Mouse (Mus musculus) stomach, embryonic 16.5 days (tissue): Measurements from ENCODE around the gene Lats1. TPM values are rescaled to one million over a fixed set of nuclear protein-coding genes. Genes with fewer than 3 reads are reported as not detected.

Source experiments
- ATAC-seq: fragments of 200-750 bp; cut with Nextera tagmentation; 2 replicates; pipeline ENCODE4 v1.8.0; 2017; ENCODE audit warnings: moderate number of reproducible peaks, moderate TSS enrichment; ENCODE audit not compliant: insufficient read depth, low FRiP score
- H3K27ac ChIP-seq: fragments of 300-500 bp; sonication (generic); 2 replicates; pipeline ENCODE4 v1.5.1; 2014; ENCODE audit warnings: low read length
- H3K27me3 ChIP-seq: fragments of 300-500 bp; sonication (generic); 2 replicates; pipeline ENCODE4 v1.6.1; 2014; ENCODE audit warnings: low read length, control low read depth, mixed read lengths; ENCODE audit not compliant: control insufficient read depth, insufficient read depth
- H3K36me3 ChIP-seq: fragments of 300-500 bp; sonication (generic); 2 replicates; pipeline ENCODE4 v1.6.1; 2014; ENCODE audit warnings: low read length; ENCODE audit not compliant: control insufficient read depth, insufficient read depth
- H3K4me1 ChIP-seq: fragments of 300-500 bp; sonication (generic); 2 replicates; pipeline ENCODE4 v1.6.1; 2014; ENCODE audit warnings: low read length, control low read depth, mixed read lengths; ENCODE audit not compliant: control insufficient read depth, insufficient read depth
- H3K4me2 ChIP-seq: fragments of 300-500 bp; sonication (generic); 2 replicates; pipeline ENCODE4 v1.6.1; 2014; ENCODE audit warnings: low read depth, low read length, mixed read lengths
- H3K4me3 ChIP-seq: fragments of 300-500 bp; sonication (generic); replicated peaks from 2 replicates; pipeline ENCODE4 v1.5.1; 2014; ENCODE audit warnings: mild to moderate bottlenecking, low read length
- H3K9ac ChIP-seq: fragments of 300-500 bp; sonication (generic); 2 replicates; pipeline ENCODE4 v1.6.1; 2014; ENCODE audit warnings: low read length
- H3K9me3 ChIP-seq: fragments of 300-500 bp; sonication (generic); replicated peaks from 2 replicates; pipeline ENCODE4 v1.6.1; 2016; ENCODE audit warnings: low read length, control low read depth; ENCODE audit not compliant: control insufficient read depth
- WGBS: fragments of 180-500 bp; shearing (Covaris S2); extraction: QIAGEN DNeasy Blood & Tissue Kit; methylation state at CpG from one replicate; pipeline ENCODE4 v1.1.7; 2014; 5-methylcytosine and 5-hydroxymethylcytosine counted together
- polyA plus RNA-seq: library from polyadenylated mRNA; unstranded; fragments of >200 nt; fragmentation: Nextera tagmentation; extraction: Ambion mirVana; gene quantifications from 2 replicates; pipeline ENCODE4 v1.2.1, GENCODE M21; 2015

Gene Lats1
- polyA plus RNA-seq, 1 experiment from 2014 or later, result 9.4 TPM

GRCm38 (mm10) chr10:7664889-7665288 is 16.1 kb upstream of the Lats1 start:
- no peak overlapping the region for H3K9ac ChIP-seq
- H3K9me3 ChIP-seq, result no peaks in the 10 kb centered on the region
- H3K4me3 ChIP-seq, result no peak overlapping the region
- ATAC-seq, result no peak
- no peak overlapping the region for H3K4me2 ChIP-seq
- H3K4me1 ChIP-seq, result peaks cover 19% of the 10 kb centered on the region
- no peak overlapping the region for H3K27ac ChIP-seq
- no peaks in the 10 kb centered on the region for H3K27me3 ChIP-seq
- WGBS, result 83% methylated on average over 1 of the region's 1 CpGs
- peaks cover 5% of the 10 kb centered on the region for H3K36me3 ChIP-seq

DNA sequence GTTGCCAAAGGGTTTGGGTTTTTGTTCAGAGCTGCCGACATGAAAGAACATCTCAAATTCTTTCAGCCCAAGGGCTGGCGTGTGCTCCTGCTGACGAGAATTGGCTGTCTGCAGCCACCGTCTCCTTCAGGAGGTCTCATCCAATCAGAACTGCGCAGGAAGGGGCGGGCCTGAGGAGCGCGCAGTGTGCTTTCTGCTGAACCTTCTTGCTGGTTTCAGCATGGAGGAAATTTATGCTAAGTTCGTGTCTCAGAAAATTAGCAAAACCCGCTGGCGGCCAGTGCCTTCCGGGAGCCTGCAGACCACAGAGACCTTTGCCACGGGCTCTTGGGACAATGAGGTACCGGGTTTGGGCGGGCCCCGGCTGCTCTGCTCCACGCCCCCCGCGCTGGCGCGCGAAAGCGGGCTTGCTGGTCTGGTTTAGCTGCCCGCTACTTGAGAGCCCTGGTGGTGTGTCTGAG is 13.6 kb upstream of the Lats1 start, which contains the start of gene Nup43:
Gene Nup43, plus strand, starts transcription at position 162 of the 461 bp plus-strand sequence.
- Histone ChIP-seq H3K9me3 (no peaks in the 10 kb centered on the region), H3K4me2 (peak within 1 kb of the TSS; percentile 87), H3K4me3 (peak within 1 kb of the TSS; percentile 86), H3K36me3 (peaks cover 5% of the 10 kb centered on the region), H3K27me3 (no peaks in the 10 kb centered on the region), H3K9ac (peak within 1 kb of the TSS; percentile 84), H3K27ac (peak within 1 kb of the TSS; percentile 76), H3K4me1 (peaks cover 15% of the 10 kb centered on the region)
- peak; percentile 82 for ATAC-seq
- 0% methylated on average over 24 of the region's 24 CpGs for WGBS

- no peak overlapping the region for H3K27ac ChIP-seq
- 70% methylated on average over 1 of the region's 1 CpGs for WGBS
- ATAC-seq, result no peak
- no peak overlapping the region for H3K9ac ChIP-seq
- no peak overlapping the region for H3K4me3 ChIP-seq
- H3K9me3 ChIP-seq, result no peaks in the 10 kb centered on the region
- H3K4me2 ChIP-seq, result no peak overlapping the region
- H3K4me1 ChIP-seq, result no peaks in the 10 kb centered on the region
- no peaks in the 10 kb centered on the region for H3K27me3 ChIP-seq
- H3K36me3 ChIP-seq, result peaks cover 25% of the 10 kb centered on the region
These were observed 7.3 kb upstream of the Lats1 start for GRCm38 (mm10) chr10:7673673-7674072.

DNA sequence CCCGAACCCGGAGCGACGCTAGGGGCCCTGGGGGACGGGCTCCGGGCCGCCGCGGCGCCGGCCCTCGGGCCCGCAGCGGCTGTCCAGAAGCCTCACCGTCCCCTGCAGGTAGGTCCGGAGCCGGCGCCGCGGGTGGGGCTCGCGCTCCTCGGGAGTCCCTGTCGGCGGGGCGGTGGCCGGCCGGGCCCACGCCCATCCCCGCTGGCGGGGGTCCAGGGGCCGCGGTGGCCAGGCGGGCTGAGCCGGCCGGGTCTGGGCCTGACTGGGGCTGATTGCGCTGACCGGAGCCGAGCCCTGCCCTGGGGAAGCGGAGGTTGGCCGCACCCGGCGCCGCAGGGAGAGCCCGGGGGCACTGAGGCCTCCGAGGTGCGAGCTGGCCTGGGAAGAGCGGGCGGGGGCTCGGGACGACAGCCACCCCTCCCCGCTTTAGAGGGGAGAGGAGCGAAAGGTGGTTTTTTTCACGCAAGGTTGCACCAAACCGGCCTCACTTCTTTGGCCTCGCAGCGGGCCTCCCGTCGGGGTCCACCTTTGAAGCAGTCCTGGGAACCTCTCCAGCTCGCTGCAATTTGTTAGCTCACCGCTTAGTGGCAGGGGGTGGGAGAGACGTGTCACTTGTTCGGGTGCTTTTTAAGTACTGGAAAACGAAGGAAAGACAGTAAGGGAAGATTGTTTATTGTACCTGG is 470 bp downstream of the Lats1 start:
- H3K36me3 ChIP-seq, result peaks cover 20% of the 10 kb centered on the region
- H3K4me2 ChIP-seq, result peak overlapping the region; percentile 91
- H3K9me3 ChIP-seq, result no peaks in the 10 kb centered on the region
- H3K27ac ChIP-seq, result peak overlapping the region; percentile 98
- H3K4me3 ChIP-seq, result peak overlapping the region; percentile 93
- WGBS, result under 1% methylated on average over 64 of the region's 64 CpGs
- peak overlapping the region; percentile 100 for H3K9ac ChIP-seq
- H3K27me3 ChIP-seq, result no peaks in the 10 kb centered on the region
- peaks cover 23% of the 10 kb centered on the region for H3K4me1 ChIP-seq
- peak; percentile 90 for ATAC-seq

GRCm38 (mm10) chr10:7682249-7682648 is 1.2 kb downstream of the Lats1 start:
- peak overlapping the region; percentile 93 for H3K4me3 ChIP-seq
- 46% methylated on average over 3 of the region's 3 CpGs for WGBS
- H3K36me3 ChIP-seq, result peaks cover 18% of the 10 kb centered on the region
- H3K27ac ChIP-seq, result no peak overlapping the region
- no peak for ATAC-seq
- H3K4me1 ChIP-seq, result peaks cover 23% of the 10 kb centered on the region
- no peaks in the 10 kb centered on the region for H3K27me3 ChIP-seq
- no peaks in the 10 kb centered on the region for H3K9me3 ChIP-seq
- peak overlapping the region; percentile 91 for H3K4me2 ChIP-seq
- peak overlapping the region; percentile 40; the same call in 1 of the 2 replicates for H3K9ac ChIP-seq

DNA sequence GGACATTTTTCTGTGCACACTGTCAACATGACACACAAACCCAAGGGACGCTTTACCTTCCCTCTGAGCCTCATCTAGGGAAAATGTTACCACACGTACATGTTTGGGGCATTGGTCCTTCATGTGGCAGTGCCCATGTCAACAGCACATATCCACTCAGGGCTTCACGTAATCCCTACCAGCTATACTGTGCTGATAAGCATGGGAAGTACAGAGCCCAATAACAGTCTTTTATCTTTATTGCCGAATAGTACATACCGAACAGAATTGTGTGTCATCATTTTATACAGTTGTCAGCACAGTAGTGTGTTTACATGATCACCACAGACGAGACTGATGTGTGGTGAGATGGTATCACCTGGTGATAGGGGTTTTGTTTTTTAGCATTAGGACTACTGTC is 5.9 kb downstream of the Lats1 start:
- no peak for ATAC-seq
- WGBS, result 83% methylated on average over 6 of the region's 6 CpGs
- no peak overlapping the region for H3K4me3 ChIP-seq
- H3K27me3 ChIP-seq, result no peaks in the 10 kb centered on the region
- no peak overlapping the region for H3K4me2 ChIP-seq
- H3K36me3 ChIP-seq, result peaks cover 6% of the 10 kb centered on the region
- no peak overlapping the region for H3K9ac ChIP-seq
- H3K27ac ChIP-seq, result no peak overlapping the region
- H3K9me3 ChIP-seq, result no peaks in the 10 kb centered on the region
- peaks cover 12% of the 10 kb centered on the region for H3K4me1 ChIP-seq

DNA sequence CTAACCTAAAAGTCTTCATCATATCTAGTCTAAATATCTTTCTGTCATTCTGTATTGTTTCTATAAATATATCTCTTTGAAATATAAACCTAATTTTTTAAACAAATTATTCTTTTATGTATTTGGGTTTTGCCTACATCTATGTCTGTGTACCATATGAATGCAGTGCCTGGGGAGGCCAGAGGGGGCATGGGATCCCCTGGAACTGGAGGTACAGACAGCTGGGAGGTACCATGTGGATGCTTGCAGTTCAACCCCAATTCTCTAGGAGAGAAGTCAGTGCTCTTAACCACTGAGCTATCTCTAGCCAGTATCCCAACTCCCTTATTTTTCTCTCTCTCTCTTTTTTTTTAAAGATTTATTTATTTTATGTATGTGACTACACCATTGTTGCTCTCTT is 14.3 kb downstream of the Lats1 start:
- Histone ChIP-seq H3K4me1 (no peaks in the 10 kb centered on the region), H3K27me3 (no peaks in the 10 kb centered on the region), H3K4me2 (no peak overlapping the region), H3K36me3 (peaks cover 35% of the 10 kb centered on the region), H3K9me3 (no peaks in the 10 kb centered on the region), H3K27ac (no peak overlapping the region), H3K9ac (no peak overlapping the region), H3K4me3 (no peak overlapping the region)
- no peak for ATAC-seq

- Histone ChIP-seq H3K9ac (no peak overlapping the region), H3K4me2 (no peak overlapping the region), H3K4me1 (no peaks in the 10 kb centered on the region), H3K9me3 (no peaks in the 10 kb centered on the region), H3K36me3 (peaks cover 35% of the 10 kb centered on the region), H3K27me3 (no peaks in the 10 kb centered on the region), H3K27ac (no peak overlapping the region), H3K4me3 (no peak overlapping the region)
- no peak for ATAC-seq
- 80% methylated on average over 3 of the region's 3 CpGs for WGBS
These were observed 19.1 kb downstream of the Lats1 start for GRCm38 (mm10) chr10:7700120-7700519.

- H3K36me3 ChIP-seq, result peaks cover 36% of the 10 kb centered on the region
- no peaks in the 10 kb centered on the region for H3K9me3 ChIP-seq
- no peak overlapping the region for H3K27ac ChIP-seq
- 95% methylated on average over 6 of the region's 6 CpGs for WGBS
- H3K27me3 ChIP-seq, result no peaks in the 10 kb centered on the region
- H3K4me1 ChIP-seq, result no peaks in the 10 kb centered on the region
- H3K4me3 ChIP-seq, result no peak overlapping the region
- no peak for ATAC-seq
- H3K9ac ChIP-seq, result no peak overlapping the region
- no peak overlapping the region for H3K4me2 ChIP-seq
These were observed 21.6 kb downstream of the Lats1 start for GRCm38 (mm10) chr10:7702586-7702985.
